Mouse (Mus musculus): ENCODE measurements around the gene Abca14. TPM values are rescaled to one million over a fixed set of nuclear protein-coding genes. Genes with fewer than 3 reads are reported as not detected.
"Not testable (repeated sequence)": the region's sequence is repeated elsewhere in the genome, so short reads cannot be mapped to it uniquely, and the experiment has no call there.

Gene Abca14
- polyA plus RNA-seq, 1 experiment from 2014 or later: not detected

- no peak for ATAC-seq (ENCODE audit: insufficient read depth, low FRiP score, low read depth)
- no peaks in the 10 kb centered on the region for H3K27me3 ChIP-seq (replicated peaks)
- no peak overlapping the region for H3K9ac ChIP-seq
- H3K9me3 ChIP-seq: no peaks in the 10 kb centered on the region
- H3K27ac ChIP-seq: no peak overlapping the region
- H3K36me3 ChIP-seq: no peaks in the 10 kb centered on the region
- H3K4me1 ChIP-seq: no peaks in the 10 kb centered on the region
- H3K4me2 ChIP-seq: no peak overlapping the region
- H3K4me3 ChIP-seq (replicated peaks): no peak overlapping the region
These were observed 37.3 kb downstream of the Abca14 start for GRCm38 (mm10) chr7:120241092-120241491.

- Histone ChIP-seq H3K27me3 (replicated peaks) (no peaks in the 10 kb centered on the region), H3K9ac (no peak overlapping the region), H3K4me3 (replicated peaks) (no peak overlapping the region), H3K4me1 (no peaks in the 10 kb centered on the region), H3K4me2 (no peak overlapping the region), H3K9me3 (no peaks in the 10 kb centered on the region), H3K36me3 (no peaks in the 10 kb centered on the region), H3K27ac (no peak overlapping the region)
- 72% methylated on average over 7 of the region's 7 CpGs for whole genome bisulfite sequencing
- ATAC-seq (ENCODE audit: insufficient read depth, low FRiP score, low read depth): no peak
These were observed 67.6 kb downstream of the Abca14 start for GRCm38 (mm10) chr7:120271135-120271991.

- no peaks in the 10 kb centered on the region for H3K36me3 ChIP-seq
- H3K4me1 ChIP-seq: no peaks in the 10 kb centered on the region
- H3K4me3 ChIP-seq (replicated peaks): no peak overlapping the region
- H3K4me2 ChIP-seq: no peak overlapping the region
- ATAC-seq (ENCODE audit: insufficient read depth, low FRiP score, low read depth): no peak
- no peak overlapping the region for H3K27ac ChIP-seq
- no peaks in the 10 kb centered on the region for H3K27me3 ChIP-seq (replicated peaks)
- H3K9ac ChIP-seq: no peak overlapping the region
- WGBS: 81% methylated on average over 7 of the region's 7 CpGs
- H3K9me3 ChIP-seq: no peaks in the 10 kb centered on the region
These were observed 68.3 kb downstream of the Abca14 start for GRCm38 (mm10) chr7:120272110-120272509.

DNA sequence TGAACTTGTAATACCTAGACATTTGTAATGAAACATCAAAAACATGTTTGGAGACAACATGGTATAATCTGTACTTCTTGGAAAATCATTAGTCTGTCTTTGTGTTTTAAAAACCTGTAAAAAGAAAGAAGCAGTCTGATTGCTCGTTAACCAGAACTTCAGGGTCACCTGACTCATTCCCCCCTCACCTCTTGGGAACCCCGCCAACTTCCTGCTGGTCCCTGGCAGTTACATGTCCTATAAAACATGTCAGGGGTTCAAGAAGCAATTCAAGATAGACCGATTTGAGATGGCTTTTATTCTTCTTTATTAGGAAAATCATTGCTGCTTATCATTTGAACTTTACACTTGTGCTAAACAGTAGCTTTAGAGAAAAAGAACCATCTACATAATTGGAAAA, 81.5 kb downstream of the Abca14 start:
- no peak overlapping the region for H3K4me3 ChIP-seq (replicated peaks)
- H3K27me3 ChIP-seq (replicated peaks): no peaks in the 10 kb centered on the region
- H3K4me2 ChIP-seq: no peak overlapping the region
- H3K9ac ChIP-seq: no peak overlapping the region
- no peaks in the 10 kb centered on the region for H3K4me1 ChIP-seq
- ATAC-seq (ENCODE audit: insufficient read depth, low FRiP score, low read depth): no peak
- no peaks in the 10 kb centered on the region for H3K9me3 ChIP-seq
- no peaks in the 10 kb centered on the region for H3K36me3 ChIP-seq
- no peak overlapping the region for H3K27ac ChIP-seq
- WGBS: 59% methylated on average over 3 of the region's 3 CpGs

GRCm38 (mm10) chr7:120316086-120316485, 112.3 kb downstream of the Abca14 start:
- no peak for ATAC-seq (ENCODE audit: insufficient read depth, low FRiP score, low read depth)
- Histone ChIP-seq H3K4me2 (no peak overlapping the region), H3K9me3 (no peaks in the 10 kb centered on the region), H3K4me3 (replicated peaks) (no peak overlapping the region), H3K27me3 (replicated peaks) (no peaks in the 10 kb centered on the region), H3K27ac (no peak overlapping the region), H3K9ac (no peak overlapping the region), H3K36me3 (no peaks in the 10 kb centered on the region), H3K4me1 (no peaks in the 10 kb centered on the region)
- WGBS: 42% methylated on average over 1 of the region's 1 CpGs

DNA sequence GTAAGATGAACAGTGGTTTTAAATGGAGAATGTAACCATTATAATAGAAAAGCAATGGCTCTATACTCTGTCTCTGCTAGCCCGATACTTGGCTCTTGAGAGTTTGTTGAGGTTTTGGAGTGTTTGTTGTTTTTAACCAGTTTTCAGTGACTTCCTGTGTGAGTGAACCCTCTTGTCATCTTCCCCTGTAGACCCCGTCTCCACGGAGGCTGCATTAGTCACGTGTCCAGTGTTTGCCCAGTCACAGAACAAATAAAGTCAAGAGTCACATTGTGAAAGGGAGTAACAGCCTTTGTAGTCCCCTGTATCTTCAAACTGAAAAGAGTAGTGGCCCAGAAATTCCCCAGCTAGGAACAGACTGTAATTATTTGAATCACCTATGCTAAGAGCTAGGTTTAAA, 119.2 kb downstream of the Abca14 start:
- no peak overlapping the region for H3K27ac ChIP-seq
- ATAC-seq (ENCODE audit: insufficient read depth, low FRiP score, low read depth): no peak
- no peak overlapping the region for H3K9ac ChIP-seq
- H3K4me3 ChIP-seq (replicated peaks): no peak overlapping the region
- H3K27me3 ChIP-seq (replicated peaks): no peaks in the 10 kb centered on the region; the same call in 1 of the 2 replicates
- WGBS: 35% methylated on average over 4 of the region's 4 CpGs
- no peak overlapping the region for H3K4me2 ChIP-seq
- peaks cover 2% of the 10 kb centered on the region; the same call in 1 of the 2 replicates for H3K4me1 ChIP-seq
- H3K36me3 ChIP-seq: no peaks in the 10 kb centered on the region
- H3K9me3 ChIP-seq: no peaks in the 10 kb centered on the region

GRCm38 (mm10) chr7:120325911-120326310, 122.2 kb downstream of the Abca14 start:
- ATAC-seq (ENCODE audit: insufficient read depth, low FRiP score, low read depth); H3K27ac ChIP-seq; H3K4me1 ChIP-seq; H3K36me3 ChIP-seq; H3K27me3 ChIP-seq (replicated peaks); H3K4me2 ChIP-seq; H3K9me3 ChIP-seq; H3K4me3 ChIP-seq (replicated peaks); H3K9ac ChIP-seq: not testable (repeated sequence)
- 74% methylated on average over 2 of the region's 2 CpGs for WGBS

DNA sequence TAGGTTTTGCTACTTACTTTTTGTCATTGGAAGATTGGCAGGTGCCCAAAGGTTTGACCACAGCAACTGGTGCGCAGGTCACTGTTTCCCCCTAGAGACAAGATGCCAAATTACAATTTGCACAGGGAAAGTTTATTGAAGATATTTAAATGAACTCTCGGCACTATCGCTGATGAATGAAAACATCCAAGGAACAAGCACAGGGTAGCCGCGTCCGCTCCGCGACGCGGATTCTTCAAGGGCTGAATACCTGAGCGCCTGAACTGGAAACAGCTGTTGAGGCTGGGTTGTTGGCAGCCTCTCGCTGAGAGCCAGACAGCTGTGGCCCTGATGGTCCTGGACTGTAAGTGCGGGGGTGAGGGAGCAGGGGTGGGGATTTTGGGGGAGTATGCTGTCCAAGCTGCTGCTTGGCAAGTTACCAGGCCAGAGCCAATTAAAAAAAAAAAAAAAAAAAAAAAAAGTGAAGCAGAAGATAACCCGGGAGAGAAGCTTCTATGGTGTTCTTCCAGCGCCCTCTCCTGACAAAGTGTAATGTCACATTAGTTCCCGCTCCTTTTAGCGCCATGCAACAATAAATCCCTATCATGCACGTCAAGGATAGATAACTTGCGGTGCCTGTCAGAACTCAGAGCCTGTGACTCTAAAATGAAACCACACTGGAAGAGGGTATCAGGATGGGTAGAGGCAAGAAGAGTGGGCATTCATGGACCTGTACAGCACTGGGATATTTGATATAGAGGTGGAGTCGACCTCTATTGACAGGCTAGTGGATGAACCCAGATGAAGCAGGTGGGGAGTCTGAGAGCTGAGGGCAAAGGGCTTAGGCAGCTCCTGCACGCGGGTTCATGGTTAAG, 123.7 kb downstream of the Abca14 start:
- Histone ChIP-seq H3K4me1 (peaks cover 2% of the 10 kb centered on the region; the same call in 1 of the 2 replicates), H3K27me3 (replicated peaks) (no peaks in the 10 kb centered on the region; the same call in 1 of the 2 replicates), H3K4me2 (peak overlapping the region; percentile 52), H3K4me3 (replicated peaks) (no peak overlapping the region; the same call in 1 of the 2 replicates), H3K9ac (no peak overlapping the region), H3K9me3 (no peaks in the 10 kb centered on the region), H3K36me3 (no peaks in the 10 kb centered on the region), H3K27ac (no peak overlapping the region)
- ATAC-seq (ENCODE audit: insufficient read depth, low FRiP score, low read depth): peak; percentile 22; the same call in 1 of the 2 replicates
- WGBS: 15% methylated on average over 22 of the region's 22 CpGs

GRCm38 (mm10) chr7:120328087-120328793, 124.5 kb downstream of the Abca14 start, which contains the start of gene Abca15:
Gene Abca15 (plus strand): TSS chr7:120328670.
- Histone ChIP-seq H3K9ac (no peak within 1 kb of the TSS), H3K27ac (no peak within 1 kb of the TSS), H3K4me3 (replicated peaks) (no peak within 1 kb of the TSS; the same call in 1 of the 2 replicates), H3K4me1 (peaks cover 2% of the 10 kb centered on the region; the same call in 1 of the 2 replicates), H3K9me3 (no peaks in the 10 kb centered on the region), H3K27me3 (replicated peaks) (no peaks in the 10 kb centered on the region; the same call in 1 of the 2 replicates), H3K4me2 (peak within 1 kb of the TSS; percentile 52), H3K36me3 (no peaks in the 10 kb centered on the region)
- WGBS: 79% methylated on average over 22 of the region's 22 CpGs
- ATAC-seq (ENCODE audit: insufficient read depth, low FRiP score, low read depth): peak; percentile 18; the same call in 1 of the 2 replicates

- ATAC-seq (ENCODE audit: insufficient read depth, low FRiP score, low read depth): no peak
- 36% methylated on average over 13 of the region's 13 CpGs for WGBS
These were observed 157.4 kb downstream of the Abca14 start for GRCm38 (mm10) chr7:120361159-120361558.

More at GRCm38 (mm10) chr7:120361159-120361558, 157.4 kb downstream of the Abca14 start:
- Histone ChIP-seq H3K27me3 (replicated peaks) (no peaks in the 10 kb centered on the region), H3K4me3 (replicated peaks) (no peak overlapping the region), H3K9ac (no peak overlapping the region), H3K4me2 (no peak overlapping the region), H3K4me1 (no peaks in the 10 kb centered on the region), H3K27ac (no peak overlapping the region), H3K36me3 (no peaks in the 10 kb centered on the region), H3K9me3 (no peaks in the 10 kb centered on the region)
